Mouse (Mus musculus) left cerebral cortex, adult 8-10 months (tissue): ENCODE measurements around the gene Vmn1r89. TPM values are rescaled to one million over a fixed set of nuclear protein-coding genes. Genes with fewer than 3 reads are reported as not detected.

ENCODE experiments used
- DNase-seq, 2 experiments: peaks; one replicate each; pipeline ENCODE4 v3.0.0; 2022; ENCODE audit warnings: low spot score in 2 of 2
- total RNA-seq, 4 experiments: library from RNA; stranded (reverse); gene quantifications; 2 replicates each; pipeline ENCODE4 v1.2.4; 2022

The Vmn1r89 gene
- total RNA-seq = not detected

GRCm38 (mm10) chr7:13212720-13213119 lies at the start of gene Vmn1r89:
Vmn1r89 (plus strand) TSS chr7:13213020.
- DNase-seq = no peak

- DNase-seq = peak in 1 of 2 experiments; percentile 8
These were observed 48.2 kb downstream of the Vmn1r89 start for GRCm38 (mm10) chr7:13260746-13261700.

DNA sequence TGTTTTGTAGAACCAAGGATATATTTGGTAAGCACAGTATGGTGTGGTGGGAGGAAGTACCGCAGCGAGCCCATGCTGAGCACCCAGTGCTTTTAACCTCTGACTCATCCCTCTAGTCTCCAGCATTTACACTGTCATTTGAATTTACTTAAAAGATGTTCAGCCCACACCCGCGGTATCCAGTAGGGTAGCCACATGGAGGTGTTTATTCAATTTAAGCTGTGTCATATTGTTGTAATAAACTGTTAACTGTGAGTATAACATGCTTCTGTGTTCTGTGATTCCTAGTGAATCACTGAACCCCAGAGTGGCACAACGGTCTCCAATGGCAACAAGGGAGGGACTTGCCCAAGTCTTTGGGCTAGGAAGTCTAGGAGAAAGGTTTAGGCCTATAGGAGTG lies 51.0 kb downstream of the Vmn1r89 start:
- no peak for DNase-seq

DNA sequence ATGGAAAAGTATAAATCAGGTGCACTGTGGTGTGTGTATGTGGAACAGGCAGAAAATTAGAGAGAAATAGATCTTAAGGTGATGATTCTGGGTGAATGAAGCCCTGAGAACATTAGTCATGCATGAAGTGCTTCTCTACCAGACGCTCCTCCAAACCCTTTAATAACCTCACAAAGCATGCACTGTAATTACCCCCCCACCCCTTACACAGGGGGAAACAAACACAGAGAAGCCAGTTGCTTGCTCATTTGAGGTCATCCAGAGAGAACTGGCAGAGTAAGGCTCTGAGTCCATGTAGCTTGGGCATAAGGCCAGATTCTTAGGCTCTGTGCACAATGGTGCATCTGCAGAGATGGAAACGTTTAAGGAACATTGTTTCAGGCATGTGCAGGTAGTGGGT lies 51.6 kb downstream of the Vmn1r89 start:
- no peak for DNase-seq

DNA sequence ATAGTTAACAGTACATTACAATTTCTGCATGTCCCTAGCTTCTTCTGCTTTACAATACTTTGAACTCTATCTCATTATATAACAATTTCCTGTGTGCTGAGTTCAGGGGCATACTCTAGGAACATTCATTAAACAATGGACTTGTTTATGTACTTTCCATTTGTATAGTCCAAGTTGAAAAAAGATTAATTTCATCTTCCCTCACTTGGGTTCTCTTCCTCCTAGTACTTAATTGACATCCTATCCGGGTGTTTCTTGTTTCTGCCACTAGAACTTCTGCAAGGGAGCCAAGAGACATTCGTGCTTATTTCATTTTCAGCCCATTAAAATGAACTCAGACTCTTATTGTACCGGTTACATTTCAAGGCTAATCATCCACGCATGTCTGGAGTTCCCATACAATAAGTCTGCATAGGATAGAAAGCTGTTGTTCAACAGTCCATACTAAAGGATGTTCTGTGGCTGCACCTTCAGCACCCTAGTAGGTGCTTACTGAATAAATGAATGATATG lies 56.0 kb downstream of the Vmn1r89 start:
- DNase-seq = no peak

GRCm38 (mm10) chr7:13269394-13269793 lies 56.6 kb downstream of the Vmn1r89 start:
- no peak for DNase-seq

Other genes starting within 250 kb of the Vmn1r89 start
- 10 to 100 TPM in 1 of 4 experiments, 1 to 10 TPM in 3; 9.2 to 10.1 (median 9.7) TPM for gene Zfp324, start 247.2 kb upstream of the Vmn1r89 start, total RNA-seq
- 10 to 100 TPM in 1 of 4 experiments, 1 to 10 TPM in 3; 6.7 to 10.2 (median 8.6) TPM for gene Zfp446, start 235.2 kb upstream of the Vmn1r89 start, total RNA-seq
- gene Slc27a5, start 214.8 kb upstream of the Vmn1r89 start, total RNA-seq = under 1 TPM in 1 of 4 experiments, not detected in 3; 0.37 TPM
- 100 to 1,000 TPM; 218 to 241 (median 229) TPM for gene Trim28, start 213.9 kb upstream of the Vmn1r89 start, total RNA-seq
- gene Zbtb45, start 203.0 kb upstream of the Vmn1r89 start, total RNA-seq = 10 to 100 TPM; 34.2 to 36.9 (median 34.3) TPM
- 100 to 1,000 TPM; 152 to 158 (median 152) TPM for gene Chmp2a, start 178.2 kb upstream of the Vmn1r89 start, total RNA-seq
- gene Ube2m, start 174.7 kb upstream of the Vmn1r89 start, total RNA-seq = 100 to 1,000 TPM; 220 to 248 (median 229) TPM
- 10 to 100 TPM; 12.2 to 14.3 (median 13.1) TPM for gene Mzf1, start 158.3 kb upstream of the Vmn1r89 start, total RNA-seq
- under 1 TPM in 1 of 4 experiments, not detected in 3; 0.05 TPM for gene Vmn1r85, start 117.8 kb upstream of the Vmn1r89 start, total RNA-seq
- gene Vmn1r86, start 93.1 kb upstream of the Vmn1r89 start, total RNA-seq = not detected
- not detected for gene Vmn1r87, start 72.9 kb upstream of the Vmn1r89 start, total RNA-seq
- gene Vmn1r88, start 53.5 kb upstream of the Vmn1r89 start, total RNA-seq = under 1 TPM; 0.11 to 0.22 (median 0.17) TPM
- gene Lig1, start 64.3 kb downstream of the Vmn1r89 start, total RNA-seq = 10 to 100 TPM in 3 of 4 experiments, 1 to 10 TPM in 1; 9.0 to 10.7 (median 10.6) TPM
- 10 to 100 TPM; 14.6 to 17.4 (median 15.5) TPM for gene Zswim9, start 65.7 kb downstream of the Vmn1r89 start, total RNA-seq
- gene Pla2g4c, start 111.6 kb downstream of the Vmn1r89 start, total RNA-seq = under 1 TPM; 0.16 to 0.59 (median 0.42) TPM
- 1 to 10 TPM in 1 of 4 experiments, under 1 TPM in 3; 0.42 to 1.1 (median 0.69) TPM for gene Cabp5, start 185.1 kb downstream of the Vmn1r89 start, total RNA-seq
- gene Bsph1, start 237.8 kb downstream of the Vmn1r89 start, total RNA-seq = under 1 TPM in 2 of 4 experiments, not detected in 2; 0.81 to 0.94 TPM